Mouse (Mus musculus) c-Kit-positive CD71-negative TER-119-negative erythroid progenitor cells, embryonic 14.5 days (primary cell): ENCODE results near the gene Mybpc3.
"Not testable (repeated sequence)": the region's sequence is repeated elsewhere in the genome, so short reads cannot be mapped to it uniquely, and the experiment has no call there.

ENCODE experiments used
- DNase-seq: peaks from one replicate; pipeline ENCODE4 v3.0.0-alpha.2; 2013; ENCODE audit warnings: low read depth

Gene Mybpc3

GRCm38 (mm10) chr2:91087453-91087852, 30.5 kb upstream of the Mybpc3 start:
- no peak for DNase-seq

GRCm38 (mm10) chr2:91088987-91089386, 29.0 kb upstream of the Mybpc3 start:
- DNase-seq, result no peak

- DNase-seq, result no peak
These were observed 27.7 kb upstream of the Mybpc3 start for GRCm38 (mm10) chr2:91090208-91090607.

GRCm38 (mm10) chr2:91090827-91091226, 27.1 kb upstream of the Mybpc3 start:
- no peak for DNase-seq

GRCm38 (mm10) chr2:91096524-91096923, 21.4 kb upstream of the Mybpc3 start:
- peak; percentile 76 for DNase-seq

GRCm38 (mm10) chr2:91097015-91097414, 20.9 kb upstream of the Mybpc3 start:
- DNase-seq, result no peak

- DNase-seq, result no peak
These were observed 19.8 kb upstream of the Mybpc3 start for GRCm38 (mm10) chr2:91098156-91098555.

GRCm38 (mm10) chr2:91101124-91101740, 16.7 kb upstream of the Mybpc3 start:
- DNase-seq, result peak; percentile 93

- DNase-seq, result no peak
These were observed 9.8 kb upstream of the Mybpc3 start for GRCm38 (mm10) chr2:91108156-91108555.

GRCm38 (mm10) chr2:91109241-91109640, 8.7 kb upstream of the Mybpc3 start:
- no peak for DNase-seq

- DNase-seq, result no peak
These were observed 8.0 kb upstream of the Mybpc3 start for GRCm38 (mm10) chr2:91109807-91110385.

- no peak for DNase-seq
These were observed 7.5 kb upstream of the Mybpc3 start for GRCm38 (mm10) chr2:91110429-91110828.

- not testable (repeated sequence) for DNase-seq
These were observed 6.1 kb upstream of the Mybpc3 start for GRCm38 (mm10) chr2:91111832-91112231.

- no peak for DNase-seq
These were observed 5.5 kb upstream of the Mybpc3 start for GRCm38 (mm10) chr2:91112491-91112890.

- no peak for DNase-seq
These were observed 4.6 kb upstream of the Mybpc3 start for GRCm38 (mm10) chr2:91113334-91113733.

- no peak for DNase-seq
These were observed 4.1 kb upstream of the Mybpc3 start for GRCm38 (mm10) chr2:91113852-91114251.

GRCm38 (mm10) chr2:91114781-91115577, 3.0 kb upstream of the Mybpc3 start:
- DNase-seq, result peak; percentile 68

GRCm38 (mm10) chr2:91115578-91115970, 2.4 kb upstream of the Mybpc3 start:
- no peak for DNase-seq

- no peak for DNase-seq
These were observed 1.1 kb upstream of the Mybpc3 start for GRCm38 (mm10) chr2:91116842-91117241.

- no peak for DNase-seq
These were observed 703 bp downstream of the Mybpc3 start for GRCm38 (mm10) chr2:91118647-91119046.

- no peak for DNase-seq
These were observed 1.1 kb downstream of the Mybpc3 start for GRCm38 (mm10) chr2:91119061-91119460.

- DNase-seq, result no peak
These were observed 1.6 kb downstream of the Mybpc3 start for GRCm38 (mm10) chr2:91119551-91119950.

- no peak for DNase-seq
These were observed 2.3 kb downstream of the Mybpc3 start for GRCm38 (mm10) chr2:91120261-91120671.
